Mouse (Mus musculus): ENCODE measurements around the gene Tle3. TPM values are rescaled to one million over a fixed set of nuclear protein-coding genes. Genes with fewer than 3 reads are reported as not detected.

The Tle3 gene
- polyA plus RNA-seq, 2 experiments = 45.1 to 113 TPM

- Histone ChIP-seq H3K27ac (replicated peaks; ENCODE audit: low read depth, low read length) (no peak overlapping the region), H3K4me3 (replicated peaks; ENCODE audit: low read length) (no peak overlapping the region), H3K36me3 (ENCODE audit: control insufficient read depth, insufficient read depth, low read length) (no peaks in the 10 kb centered on the region), H3K27me3 (ENCODE audit: control insufficient read depth, insufficient read depth, low read length) (no peaks in the 10 kb centered on the region; the same call in 1 of the 2 replicates), H3K4me1 (ENCODE audit: control insufficient read depth, insufficient read depth, low read length) (peaks cover 16% of the 10 kb centered on the region), H3K9ac (ENCODE audit: low read depth, low read length, severe bottlenecking) (no peak overlapping the region), H3K9me3 (ENCODE audit: control insufficient read depth, low read length) (no peaks in the 10 kb centered on the region), H3K4me2 (replicated peaks; ENCODE audit: low read depth, low read length, severe bottlenecking) (no peak overlapping the region)
- no peak for TF ChIP-seq POLR2A (IDR thresholded peaks at IDR 0.05; ENCODE audit: borderline replicate concordance, extremely low read depth, insufficient read depth, insufficient read length)
- 22% methylated on average over 7 of the region's 7 CpGs for WGBS
- ATAC-seq (ENCODE audit: low FRiP score, low read depth) (no peak), DNase-seq (ENCODE audit: low spot score) (no peak)
Observed at GRCm38 (mm10) chr9:61325931-61326351, 46.2 kb upstream of the Tle3 start.

GRCm38 (mm10) chr9:61326922-61327321 is 45.2 kb upstream of the Tle3 start:
- H3K27me3 ChIP-seq (ENCODE audit: control insufficient read depth, insufficient read depth, low read length) = no peaks in the 10 kb centered on the region; the same call in 1 of the 2 replicates
- ATAC-seq (ENCODE audit: low FRiP score, low read depth) = no peak
- no peak overlapping the region for H3K27ac ChIP-seq (replicated peaks; ENCODE audit: low read depth, low read length)
- no peak for TF ChIP-seq POLR2A (IDR thresholded peaks at IDR 0.05; ENCODE audit: borderline replicate concordance, extremely low read depth, insufficient read depth, insufficient read length)
- DNase-seq (ENCODE audit: low spot score) = no peak
- H3K4me2 ChIP-seq (replicated peaks; ENCODE audit: low read depth, low read length, severe bottlenecking) = no peak overlapping the region
- H3K4me3 ChIP-seq (replicated peaks; ENCODE audit: low read length) = no peak overlapping the region
- whole genome bisulfite sequencing = 68% methylated on average over 8 of the region's 8 CpGs
- H3K4me1 ChIP-seq (ENCODE audit: control insufficient read depth, insufficient read depth, low read length) = peaks cover 16% of the 10 kb centered on the region
- no peak overlapping the region for H3K9ac ChIP-seq (ENCODE audit: low read depth, low read length, severe bottlenecking)
- H3K9me3 ChIP-seq (ENCODE audit: control insufficient read depth, low read length) = no peaks in the 10 kb centered on the region
- H3K36me3 ChIP-seq (ENCODE audit: control insufficient read depth, insufficient read depth, low read length) = no peaks in the 10 kb centered on the region

- WGBS = 87% methylated on average over 5 of the region's 5 CpGs
- Histone ChIP-seq H3K36me3 (ENCODE audit: control insufficient read depth, insufficient read depth, low read length) (no peaks in the 10 kb centered on the region), H3K27me3 (ENCODE audit: control insufficient read depth, insufficient read depth, low read length) (no peaks in the 10 kb centered on the region; the same call in 1 of the 2 replicates), H3K9me3 (ENCODE audit: control insufficient read depth, low read length) (no peaks in the 10 kb centered on the region), H3K4me3 (replicated peaks; ENCODE audit: low read length) (no peak overlapping the region), H3K9ac (ENCODE audit: low read depth, low read length, severe bottlenecking) (no peak overlapping the region), H3K4me1 (ENCODE audit: control insufficient read depth, insufficient read depth, low read length) (peaks cover 16% of the 10 kb centered on the region), H3K27ac (replicated peaks; ENCODE audit: low read depth, low read length) (no peak overlapping the region), H3K4me2 (replicated peaks; ENCODE audit: low read depth, low read length, severe bottlenecking) (no peak overlapping the region)
- ATAC-seq (ENCODE audit: low FRiP score, low read depth) = no peak
- no peak for DNase-seq (ENCODE audit: low spot score)
- no peak for TF ChIP-seq POLR2A (IDR thresholded peaks at IDR 0.05; ENCODE audit: borderline replicate concordance, extremely low read depth, insufficient read depth, insufficient read length)
Observed at GRCm38 (mm10) chr9:61328173-61328572, 44.0 kb upstream of the Tle3 start.

- no peak overlapping the region for H3K4me3 ChIP-seq (replicated peaks; ENCODE audit: low read length)
- no peaks in the 10 kb centered on the region for H3K27me3 ChIP-seq (ENCODE audit: control insufficient read depth, insufficient read depth, low read length)
- H3K4me1 ChIP-seq (ENCODE audit: control insufficient read depth, insufficient read depth, low read length) = peaks cover 7% of the 10 kb centered on the region
Observed at GRCm38 (mm10) chr9:61330747-61331146, 41.4 kb upstream of the Tle3 start.

GRCm38 (mm10) chr9:61332226-61332936 is 39.8 kb upstream of the Tle3 start:
- Histone ChIP-seq H3K9me3 (ENCODE audit: control insufficient read depth, low read length) (no peaks in the 10 kb centered on the region), H3K4me2 (replicated peaks; ENCODE audit: low read depth, low read length, severe bottlenecking) (no peak overlapping the region), H3K27ac (replicated peaks; ENCODE audit: low read depth, low read length) (no peak overlapping the region), H3K4me1 (ENCODE audit: control insufficient read depth, insufficient read depth, low read length) (peaks cover 7% of the 10 kb centered on the region), H3K9ac (ENCODE audit: low read depth, low read length, severe bottlenecking) (no peak overlapping the region), H3K36me3 (ENCODE audit: control insufficient read depth, insufficient read depth, low read length) (no peaks in the 10 kb centered on the region), H3K4me3 (replicated peaks; ENCODE audit: low read length) (no peak overlapping the region), H3K27me3 (ENCODE audit: control insufficient read depth, insufficient read depth, low read length) (no peaks in the 10 kb centered on the region)
- TF ChIP-seq POLR2A (IDR thresholded peaks at IDR 0.05; ENCODE audit: borderline replicate concordance, extremely low read depth, insufficient read depth, insufficient read length) = no peak
- no peak for DNase-seq (ENCODE audit: low spot score)
- WGBS = 82% methylated on average over 7 of the region's 7 CpGs
- no peak for ATAC-seq (ENCODE audit: low FRiP score, low read depth)

More at GRCm38 (mm10) chr9:61330747-61331146, 41.4 kb upstream of the Tle3 start:
- DNase-seq (ENCODE audit: low spot score) (no peak), ATAC-seq (ENCODE audit: low FRiP score, low read depth) (no peak)
- Histone ChIP-seq H3K36me3 (ENCODE audit: control insufficient read depth, insufficient read depth, low read length) (no peaks in the 10 kb centered on the region), H3K27ac (replicated peaks; ENCODE audit: low read depth, low read length) (no peak overlapping the region), H3K9ac (ENCODE audit: low read depth, low read length, severe bottlenecking) (no peak overlapping the region), H3K9me3 (ENCODE audit: control insufficient read depth, low read length) (no peaks in the 10 kb centered on the region), H3K4me2 (replicated peaks; ENCODE audit: low read depth, low read length, severe bottlenecking) (no peak overlapping the region)
- 84% methylated on average over 9 of the region's 9 CpGs for WGBS
- no peak for TF ChIP-seq POLR2A (IDR thresholded peaks at IDR 0.05; ENCODE audit: borderline replicate concordance, extremely low read depth, insufficient read depth, insufficient read length)
